Mouse (Mus musculus) left cerebral cortex, postnatal 14 days (tissue): ENCODE measurements around the gene Shcbp1l. TPM values are rescaled to one million over a fixed set of nuclear protein-coding genes. Genes with fewer than 3 reads are reported as not detected.

ENCODE experiments used
- total RNA-seq, 2 experiments: library from RNA; stranded (reverse); gene quantifications; 2 replicates each; pipeline ENCODE4 v1.2.3; 2021

Shcbp1l gene
- total RNA-seq, 2 experiments from 2014 or later: 2.0 TPM

Other genes with a start within 250 kb of the Shcbp1l start
- gene Lamc2, start 238.7 kb upstream of the Shcbp1l start, total RNA-seq: 1 to 10 TPM; 2.8 to 6.2 TPM
- 10 to 100 TPM; 40.8 to 46.8 TPM for gene Lamc1, start 92.4 kb upstream of the Shcbp1l start, total RNA-seq
- 100 to 1,000 TPM; 105 to 107 TPM for gene Dhx9, start 62.5 kb downstream of the Shcbp1l start, total RNA-seq
- 1 to 10 TPM; 6.0 to 8.1 TPM for gene Npl, start 124.9 kb downstream of the Shcbp1l start, total RNA-seq
- gene Rgs8, start 227.9 kb downstream of the Shcbp1l start, total RNA-seq: 10 to 100 TPM; 37.6 to 39.6 TPM